9 mouse cellular contexts compared by ENCODE assay signal in genomic region chr1:64709891-64710290, GRCm38 (mm10). TPM values are rescaled to one million over a fixed set of nuclear protein-coding genes. Genes with fewer than 3 reads are reported as not detected.
A peak's percentile ranks its signal among the peaks of the same experiment; 100 is the strongest.
DNase-seq lines count a peak whose midpoint lies in the region; ATAC-seq and TF ChIP-seq lines count a peak whose summit lies in the region.
"Had no signal": no experiment of that assay in that cellular context is flagged by ENCODE, and none has a peak within 500 bp of the region (broad histone marks: within the 10 kb centered on the region; RNA-seq: fewer than 3 reads in every experiment).

No protein-coding gene starts in this region.

- no peak overlapping the region for H3K27ac ChIP-seq in embryonic facial prominence, embryonic 11.5 days (replicated peaks; ENCODE audit: low read depth, low read length)
- no peak overlapping the region for H3K27ac ChIP-seq in embryonic facial prominence, embryonic 10.5 days (replicated peaks)
- H3K27ac ChIP-seq in liver, embryonic 14.5 days, result no peak overlapping the region

- H3K4me2 ChIP-seq in embryonic facial prominence, embryonic 11.5 days (ENCODE audit: low read depth, low read length), result no peak overlapping the region
- no peak overlapping the region for H3K4me2 ChIP-seq in liver, embryonic 14.5 days (ENCODE audit: low read depth)

- WGBS in embryonic facial prominence, embryonic 11.5 days, result 26% methylated on average over 2 of the region's 2 CpGs
- WGBS in embryonic facial prominence, embryonic 10.5 days, result 24% methylated on average over 2 of the region's 2 CpGs
- WGBS in liver, embryonic 14.5 days (ENCODE audit: insufficient replicate concordance), result 2% methylated on average over 2 of the region's 2 CpGs

- H3K4me1 ChIP-seq in embryonic facial prominence, embryonic 11.5 days (ENCODE audit: control insufficient read depth, insufficient read depth, low read length), result no peaks in the 10 kb centered on the region
- no peaks in the 10 kb centered on the region for H3K4me1 ChIP-seq in embryonic facial prominence, embryonic 10.5 days
- peaks cover 4 to 9% of the 10 kb centered on the region in 2 experiments; a peak in 3 of 4 replicates for H3K4me1 ChIP-seq in liver, embryonic 14.5 days (replicated peaks; ENCODE audit: control insufficient read depth in 2 of 2, insufficient read depth in 2 of 2, low read length in 1 of 2)

- TF ChIP-seq EP300 in liver, embryonic 14.5 days (IDR thresholded peaks at IDR 0.05; ENCODE audit: low read depth), result no peak

- TF ChIP-seq CTCF in liver, embryonic 14.5 days (IDR thresholded peaks at IDR 0.05; ENCODE audit: low read depth), result peak; percentile 67

- no peaks in the 10 kb centered on the region for H3K9me3 ChIP-seq in embryonic facial prominence, embryonic 11.5 days (replicated peaks; ENCODE audit: control insufficient read depth, low read length)
- no peaks in the 10 kb centered on the region for H3K9me3 ChIP-seq in embryonic facial prominence, embryonic 10.5 days
- H3K9me3 ChIP-seq in liver, embryonic 14.5 days (ENCODE audit: control insufficient read depth, low read length), result no peaks in the 10 kb centered on the region
- H3K9me3 ChIP-seq: megakaryocyte, embryonic 14.5 days had no signal

- no peaks in the 10 kb centered on the region for H3K27me3 ChIP-seq in embryonic facial prominence, embryonic 11.5 days (ENCODE audit: control insufficient read depth, insufficient read depth, low read length)
- no peaks in the 10 kb centered on the region for H3K27me3 ChIP-seq in embryonic facial prominence, embryonic 10.5 days (replicated peaks; ENCODE audit: low read depth, poor library complexity, severe bottlenecking)
- no peaks in the 10 kb centered on the region for H3K27me3 ChIP-seq in liver, embryonic 14.5 days (ENCODE audit: control insufficient read depth, insufficient read depth, low read length)
- H3K27me3 ChIP-seq: megakaryocyte, embryonic 14.5 days had no signal

- peak; percentile 59 for DNase-seq in embryonic facial prominence, embryonic 11.5 days (ENCODE audit: low spot score)
- no peak for DNase-seq in embryonic facial prominence, embryonic 10.5 days (ENCODE audit: low spot score)
- DNase-seq in liver, embryonic 14.5 days (ENCODE audit: low read depth in 3 of 3, low spot score in 3 of 3), result no peak
- DNase-seq in liver, result no peak
- DNase-seq in naive thymus-derived CD4-positive, alpha-beta T cell, adult 2 months (ENCODE audit: low read depth), result peak; percentile 58
- DNase-seq in ovary, adult 18-20 months (ENCODE audit: low spot score), result no peak
- no peak for DNase-seq in urinary bladder, postnatal 10 days (ENCODE audit: low spot score)

- no peak for ATAC-seq in embryonic facial prominence, embryonic 11.5 days (replicated peaks; ENCODE audit: insufficient number of reproducible peaks, low FRiP score, low TSS enrichment, low read depth)
- no peak for ATAC-seq in liver, embryonic 14.5 days (ENCODE audit: insufficient read depth)
- peak; percentile 66 for ATAC-seq in activated CD4-positive, CD25-positive, alpha-beta regulatory T cell, adult 4 months

- H3K36me3 ChIP-seq in embryonic facial prominence, embryonic 11.5 days (replicated peaks; ENCODE audit: control insufficient read depth, insufficient read depth, low read depth, low read length), result no peaks in the 10 kb centered on the region; the same call in 1 of the 2 replicates
- H3K36me3 ChIP-seq in embryonic facial prominence, embryonic 10.5 days (replicated peaks), result peaks cover 28% of the 10 kb centered on the region
- no peaks in the 10 kb centered on the region for H3K36me3 ChIP-seq in liver, embryonic 14.5 days (replicated peaks; ENCODE audit: control insufficient read depth, insufficient read depth, low read depth)

- H3K9ac ChIP-seq in embryonic facial prominence, embryonic 11.5 days (replicated peaks; ENCODE audit: low read length), result no peak overlapping the region
- H3K9ac ChIP-seq in liver, embryonic 14.5 days (replicated peaks), result no peak overlapping the region

- no peak overlapping the region for H3K4me3 ChIP-seq in embryonic facial prominence, embryonic 11.5 days (ENCODE audit: low read depth, low read length)
- H3K4me3 ChIP-seq in embryonic facial prominence, embryonic 10.5 days, result no peak overlapping the region
- no peak overlapping the region for H3K4me3 ChIP-seq in liver, embryonic 14.5 days (ENCODE audit: insufficient read depth in 1 of 2, low read depth in 2 of 2, low read length in 2 of 2)
- H3K4me3 ChIP-seq: megakaryocyte, embryonic 14.5 days had no signal

RNA-seq across cellular contexts. Expression of gene Ccnyl1, which starts 19.6 kb away (rescaled TPM):
- polyA plus RNA-seq in embryonic facial prominence, embryonic 11.5 days (2014; fragmentation: Nextera tagmentation; extraction: Ambion mirVana), result 10.9 and 13.7 TPM in 2 replicates
- polyA plus RNA-seq in embryonic facial prominence, embryonic 10.5 days (2016; fragmentation: Nextera tagmentation; extraction: Ambion mirVana), result 5.8 and 6.1 TPM in 2 replicates
- 3.7 and 4.2 TPM in 2 replicates for polyA plus RNA-seq in liver, embryonic 14.5 days (2012; rRNA removed)
- polyA plus RNA-seq in liver, embryonic 14.5 days (2014; fragmentation: Nextera tagmentation; extraction: Ambion mirVana), result 0.90 and 1.4 TPM in 2 replicates
- polyA plus RNA-seq in activated CD4-positive, CD25-positive, alpha-beta regulatory T cell, adult 4 months (2017; shearing (Covaris generic)), result 1 to 10 TPM; 1.5 to 2.3 TPM

RNA-seq across cellular contexts. Expression of gene Fzd5, which starts 27.7 kb away (rescaled TPM):
- 2.9 and 3.1 TPM in 2 replicates for polyA plus RNA-seq in embryonic facial prominence, embryonic 11.5 days (2014; fragmentation: Nextera tagmentation; extraction: Ambion mirVana)
- polyA plus RNA-seq in embryonic facial prominence, embryonic 10.5 days (2016; fragmentation: Nextera tagmentation; extraction: Ambion mirVana), result 1.8 and 2.0 TPM in 2 replicates
- 3.4 and 4.3 TPM in 2 replicates for polyA plus RNA-seq in liver, embryonic 14.5 days (2012; rRNA removed)
- polyA plus RNA-seq in liver, embryonic 14.5 days (2014; fragmentation: Nextera tagmentation; extraction: Ambion mirVana), result 2.6 and 3.2 TPM in 2 replicates
- polyA plus RNA-seq in activated CD4-positive, CD25-positive, alpha-beta regulatory T cell, adult 4 months (2017; shearing (Covaris generic)), result under 1 TPM; 0.53 to 0.64 TPM

Comparison
In these comparisons a context has a peak if more than half of its experiments do, and no peak if none do; other contexts are left out.
1. DNase-seq: peak in embryonic facial prominence, embryonic 11.5 days (single experiment) and naive thymus-derived CD4-positive, alpha-beta T cell, adult 2 months (single experiment); none in embryonic facial prominence, embryonic 10.5 days (single experiment), liver, embryonic 14.5 days (0 of 3), liver (single experiment), ovary, adult 18-20 months (single experiment) and urinary bladder, postnatal 10 days (single experiment).